Mouse (Mus musculus) spleen, adult 12 weeks (tissue): ENCODE results near the gene Polg.

Experiments
- DNase-seq: peaks from one replicate; pipeline ENCODE4 v3.0.0; 2022; ENCODE audit warnings: low spot score

Gene Polg

GRCm38 (mm10) chr7:79502152-79503102, 36.3 kb upstream of the Polg start:
- no peak for DNase-seq

GRCm38 (mm10) chr7:79501581-79502031, 35.4 kb upstream of the Polg start:
- no peak for DNase-seq

GRCm38 (mm10) chr7:79500681-79501306, 34.6 kb upstream of the Polg start:
- DNase-seq: no peak

DNA sequence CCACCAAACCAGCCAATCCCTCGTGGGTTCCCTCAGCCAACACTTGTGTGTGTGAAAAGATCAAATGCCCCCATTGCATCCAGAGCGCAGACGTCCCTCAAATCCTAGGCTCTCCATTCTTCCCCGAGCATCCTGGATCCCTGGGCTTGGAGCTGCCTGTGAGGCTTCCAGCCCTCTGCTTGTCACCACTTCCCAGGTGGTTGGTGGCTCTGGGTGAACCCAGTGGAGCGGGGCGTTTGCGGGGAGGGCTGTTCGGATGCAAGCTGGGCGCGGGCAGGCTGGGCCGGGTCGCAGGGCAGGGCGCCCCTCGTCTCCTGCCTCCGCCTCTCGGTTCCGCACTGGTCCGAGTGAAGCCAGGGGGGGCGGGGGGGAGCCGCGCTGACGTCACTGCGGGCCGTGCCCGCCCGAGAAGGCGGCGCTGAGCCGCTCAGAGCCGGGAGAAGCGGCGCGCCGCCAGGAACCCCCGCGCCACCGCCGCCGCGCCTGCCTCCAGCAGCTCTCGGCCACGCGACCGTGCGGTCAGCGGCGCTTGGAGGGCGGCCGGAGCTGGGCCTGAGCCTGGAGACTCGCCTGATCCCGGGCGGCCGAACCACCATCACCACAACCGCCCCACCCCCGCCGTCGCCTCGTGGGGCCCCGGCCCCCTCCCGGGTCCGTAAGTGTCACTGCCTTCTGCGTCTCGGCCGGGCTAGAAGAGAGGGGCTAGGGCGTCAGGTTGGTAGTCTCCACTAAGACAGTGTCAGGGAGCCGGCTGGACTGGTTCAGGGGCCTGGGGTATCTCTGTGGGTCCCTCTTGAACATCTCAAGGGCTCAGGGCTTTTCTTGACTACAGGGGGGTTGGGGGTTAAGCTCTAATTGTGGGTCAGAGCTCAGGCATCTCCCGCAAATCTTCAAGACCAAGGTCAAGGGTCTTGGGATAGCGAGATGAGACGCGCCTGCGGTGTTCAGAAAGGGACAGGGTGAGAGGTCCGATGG, 33.7 kb upstream of the Polg start:
- no peak for DNase-seq

DNA sequence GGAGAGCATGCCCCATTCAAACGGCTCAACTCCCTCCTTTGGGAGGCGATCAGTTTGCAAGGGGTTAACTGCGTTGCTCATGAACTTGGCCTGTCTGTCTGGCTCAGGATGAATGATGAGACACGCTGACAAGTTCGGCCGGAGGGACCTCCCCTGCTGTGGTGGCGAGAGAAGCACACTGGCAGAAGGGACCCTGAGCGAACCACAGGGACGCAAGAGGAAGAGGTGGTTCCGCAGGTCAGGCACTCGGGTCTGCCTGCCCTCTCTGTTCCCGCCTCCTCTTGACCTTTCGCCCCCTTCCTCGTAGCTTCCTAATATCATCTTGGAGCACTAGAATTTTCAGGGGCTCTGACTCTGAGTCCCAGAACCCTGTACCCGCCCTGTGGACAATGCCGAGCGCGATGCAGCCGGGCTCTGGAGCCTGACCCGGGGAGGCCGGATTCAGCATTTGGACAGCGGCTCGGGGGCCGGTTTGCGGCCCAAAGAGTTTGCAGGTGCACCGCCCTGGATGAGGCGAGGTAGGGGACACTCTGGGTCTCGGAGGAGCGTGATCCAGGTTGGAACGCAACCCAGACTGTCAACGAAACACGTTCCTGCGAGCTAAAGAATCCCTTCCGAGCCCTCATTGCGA, 32.9 kb upstream of the Polg start:
- DNase-seq: no peak

- no peak for DNase-seq
Observed at GRCm38 (mm10) chr7:79498356-79498755, 32.2 kb upstream of the Polg start.

DNA sequence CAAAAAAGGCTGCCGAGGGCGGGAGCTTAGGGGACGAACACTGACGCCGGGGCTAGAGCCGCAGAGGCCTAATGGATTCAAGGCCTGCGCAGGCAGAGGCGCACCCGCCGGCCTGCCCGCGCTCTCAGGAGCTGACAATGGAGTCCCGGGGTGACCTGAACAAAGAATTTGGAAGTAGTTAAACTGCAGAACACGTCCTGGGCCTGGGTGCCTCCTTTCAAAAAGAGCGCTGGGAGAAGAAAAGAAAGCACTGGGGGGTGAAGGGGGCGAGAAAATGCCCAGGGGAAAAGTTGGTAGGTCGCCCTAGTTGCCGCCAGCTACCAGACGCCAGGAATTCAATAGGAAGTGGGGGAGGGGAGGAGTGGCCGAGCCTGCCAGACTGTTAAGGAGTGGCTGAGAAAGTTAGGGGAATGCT, 31.5 kb upstream of the Polg start:
- no peak for DNase-seq

DNA sequence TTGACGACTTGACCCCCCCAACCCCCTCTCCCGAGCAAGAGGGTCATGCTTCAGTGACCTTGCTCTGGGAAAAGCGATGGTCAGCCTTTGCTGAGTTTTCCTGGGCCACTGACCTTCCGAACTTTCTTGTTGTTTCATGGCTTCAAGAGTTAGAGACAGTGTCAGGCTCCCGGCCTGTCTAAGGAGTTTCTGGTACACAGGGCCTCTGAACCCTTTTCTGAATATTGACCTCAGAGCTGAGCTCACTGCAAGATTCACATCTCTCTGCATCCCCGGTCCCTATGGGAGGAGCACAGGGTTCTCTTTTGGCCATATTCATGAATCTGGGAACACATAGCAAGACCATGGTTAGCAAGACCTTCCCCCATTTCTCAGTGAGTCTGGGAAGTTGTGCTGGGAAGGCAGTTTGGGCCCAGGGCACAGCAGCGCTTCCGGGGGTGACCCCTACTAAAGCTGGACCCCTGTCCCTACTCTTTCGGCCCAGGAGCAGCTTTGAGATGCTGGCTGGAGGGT, 30.7 kb upstream of the Polg start:
- DNase-seq: no peak

GRCm38 (mm10) chr7:79495988-79496815, 30.0 kb upstream of the Polg start:
- peak; percentile 54 for DNase-seq

DNA sequence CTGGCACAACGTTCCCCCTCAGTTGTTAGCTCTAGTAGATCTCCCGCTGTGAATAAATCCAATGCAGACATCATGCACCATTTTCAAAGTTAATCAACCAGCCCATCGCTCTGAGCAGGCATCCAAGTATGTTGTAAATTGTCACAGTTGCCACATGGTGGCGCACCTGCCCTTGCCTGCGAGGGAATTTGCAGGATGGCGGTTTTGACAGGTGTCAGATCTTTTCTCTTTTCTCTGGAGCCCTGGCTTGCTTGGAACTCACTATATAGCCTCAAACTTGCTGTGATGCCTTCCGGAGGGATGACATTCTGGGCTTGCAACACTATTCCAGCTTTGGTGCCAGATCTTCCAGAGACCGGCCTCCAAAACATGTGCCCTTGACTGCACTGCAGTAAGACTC, 27.8 kb upstream of the Polg start:
- DNase-seq: peak; percentile 17

- no peak for DNase-seq
Observed at GRCm38 (mm10) chr7:79486528-79486927, 20.4 kb upstream of the Polg start.

GRCm38 (mm10) chr7:79474831-79475399, 8.8 kb upstream of the Polg start:
- DNase-seq: no peak

- no peak for DNase-seq
Observed at GRCm38 (mm10) chr7:79473496-79474194, 7.5 kb upstream of the Polg start.

- DNase-seq: no peak
Observed at GRCm38 (mm10) chr7:79472792-79473191, 6.6 kb upstream of the Polg start.

GRCm38 (mm10) chr7:79471436-79471835, 5.3 kb upstream of the Polg start:
- no peak for DNase-seq

- no peak for DNase-seq
Observed at GRCm38 (mm10) chr7:79470718-79471117, 4.6 kb upstream of the Polg start.

GRCm38 (mm10) chr7:79469766-79470165, 3.6 kb upstream of the Polg start:
- DNase-seq: no peak

- DNase-seq: no peak
Observed at GRCm38 (mm10) chr7:79468994-79469393, 2.8 kb upstream of the Polg start.

GRCm38 (mm10) chr7:79467951-79468350, 1.8 kb upstream of the Polg start:
- no peak for DNase-seq
